Mouse (Mus musculus) forebrain, embryonic 13.5 days (tissue): ENCODE measurements around the gene Egfr. TPM values are rescaled to one million over a fixed set of nuclear protein-coding genes. Genes with fewer than 3 reads are reported as not detected.
A peak's percentile ranks its signal among the peaks of the same experiment; 100 is the strongest.

ENCODE experiments used
- ATAC-seq: fragments of 200-750 bp; cut with Nextera tagmentation; 2 replicates; pipeline ENCODE4 v1.8.0; 2017
- H3K27ac ChIP-seq: fragments of 300-500 bp; sonication (generic); 2 replicates; pipeline ENCODE4 v1.5.1; 2015; ENCODE audit warnings: inconsistent platforms, mild to moderate bottlenecking, moderate library complexity
- H3K27me3 ChIP-seq: fragments of 300-500 bp; sonication (generic); 2 replicates; pipeline ENCODE4 v1.6.1; 2015; ENCODE audit warnings: mild to moderate bottlenecking, inconsistent platforms
- H3K36me3 ChIP-seq: fragments of 300-500 bp; sonication (generic); 2 replicates; pipeline ENCODE4 v1.6.1; 2015; ENCODE audit warnings: mild to moderate bottlenecking, inconsistent platforms; ENCODE audit not compliant: poor library complexity, severe bottlenecking
- H3K4me1 ChIP-seq: fragments of 300-500 bp; sonication (generic); 2 replicates; pipeline ENCODE4 v1.6.1; 2015; ENCODE audit warnings: inconsistent platforms
- H3K4me2 ChIP-seq: fragments of 300-500 bp; sonication (generic); 2 replicates; pipeline ENCODE4 v1.6.1; 2015; ENCODE audit warnings: inconsistent platforms, mild to moderate bottlenecking, moderate library complexity
- H3K4me3 ChIP-seq: fragments of 300-500 bp; sonication (generic); 2 replicates; pipeline ENCODE4 v1.5.1; 2015; ENCODE audit warnings: mild to moderate bottlenecking, inconsistent platforms
- H3K9ac ChIP-seq: fragments of 300-500 bp; sonication (generic); 2 replicates; pipeline ENCODE4 v1.6.1; 2015; ENCODE audit warnings: mild to moderate bottlenecking, inconsistent platforms
- H3K9me3 ChIP-seq: fragments of 300-500 bp; sonication (generic); replicated peaks from 2 replicates; pipeline ENCODE4 v1.6.1; 2016; ENCODE audit warnings: inconsistent platforms
- WGBS: fragments of 180-500 bp; shearing (Covaris S2); methylation state at CpG from one replicate; pipeline ENCODE4 v1.1.7; 2015; 5-methylcytosine and 5-hydroxymethylcytosine counted together
- polyA plus RNA-seq: library from polyadenylated mRNA; unstranded; fragments of >200 nt; fragmentation: Nextera tagmentation; extraction: Ambion mirVana; gene quantifications from 2 replicates; pipeline ENCODE4 v1.2.1, GENCODE M21; 2015

The Egfr gene
- polyA plus RNA-seq, 1 experiment from 2014 or later: 1.3 TPM

DNA sequence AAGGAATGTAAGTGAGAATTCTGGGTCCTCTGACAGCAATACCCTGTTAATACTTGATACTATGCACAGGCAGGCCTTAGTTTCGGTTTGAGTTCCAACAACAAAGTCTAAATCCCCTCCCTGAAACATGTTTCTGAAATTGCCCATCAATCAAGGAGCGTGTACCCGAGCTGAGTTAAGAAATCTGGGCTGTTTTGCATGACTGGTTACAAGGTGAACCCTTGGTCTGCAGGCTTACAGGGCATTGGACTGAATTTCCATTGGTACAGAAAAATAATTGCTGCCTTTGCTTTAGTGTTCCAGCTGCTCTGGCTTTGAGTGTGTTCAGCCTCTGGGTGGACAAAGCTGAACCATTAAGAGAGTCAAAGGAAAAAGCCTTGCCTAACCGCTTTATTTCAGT lies 129.9 kb downstream of the Egfr start:
- H3K27me3 ChIP-seq: no peaks in the 10 kb centered on the region
- no peaks in the 10 kb centered on the region for H3K36me3 ChIP-seq
- ATAC-seq: peak; percentile 61
- H3K27ac ChIP-seq: no peak overlapping the region
- 56% methylated on average over 4 of the region's 4 CpGs for WGBS
- no peak overlapping the region for H3K4me3 ChIP-seq
- H3K9ac ChIP-seq: no peak overlapping the region
- H3K4me1 ChIP-seq: no peaks in the 10 kb centered on the region
- no peak overlapping the region for H3K4me2 ChIP-seq
- H3K9me3 ChIP-seq: no peaks in the 10 kb centered on the region

DNA sequence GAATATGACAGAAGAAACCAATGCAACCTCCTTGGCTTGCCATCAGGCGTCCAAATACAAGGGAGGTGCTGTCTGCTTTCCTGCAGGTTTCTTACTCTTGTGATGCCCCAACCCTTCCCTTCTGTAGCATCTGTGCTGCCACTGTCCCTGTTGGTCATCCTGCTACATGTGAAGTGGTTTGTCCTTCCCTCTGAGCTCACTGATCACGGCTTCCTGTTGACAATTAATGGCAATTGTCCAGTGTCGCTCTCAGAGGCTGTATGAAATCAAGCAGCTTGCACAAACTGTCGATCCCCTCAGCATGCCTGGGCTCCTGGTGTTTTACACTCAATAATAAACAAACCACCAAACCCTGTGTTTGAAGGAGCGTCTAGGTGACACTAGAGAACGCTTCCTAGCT lies 134.1 kb downstream of the Egfr start:
- Histone ChIP-seq H3K4me3 (no peak overlapping the region), H3K9ac (no peak overlapping the region), H3K4me2 (no peak overlapping the region), H3K27ac (no peak overlapping the region), H3K4me1 (no peaks in the 10 kb centered on the region), H3K9me3 (no peaks in the 10 kb centered on the region), H3K36me3 (no peaks in the 10 kb centered on the region), H3K27me3 (no peaks in the 10 kb centered on the region)
- 83% methylated on average over 6 of the region's 6 CpGs for WGBS
- no peak for ATAC-seq

DNA sequence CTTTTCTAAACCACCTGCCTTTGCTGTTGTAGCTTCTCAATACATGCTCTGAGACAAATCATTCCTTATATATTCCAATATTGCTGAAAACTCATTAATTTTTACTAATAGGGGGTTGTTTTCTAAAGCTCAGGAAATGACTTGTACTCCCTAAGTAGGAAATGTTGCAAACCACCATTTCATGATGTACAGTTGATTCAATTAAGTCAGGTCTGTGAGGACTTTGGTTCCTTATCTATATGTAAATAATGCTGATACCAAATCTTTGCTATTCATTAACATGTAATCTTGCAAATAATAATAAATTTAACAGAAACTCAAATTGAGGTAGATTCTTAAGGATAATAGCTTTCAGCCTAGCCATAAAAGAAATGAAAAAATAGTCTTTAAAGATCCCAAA lies 136.1 kb downstream of the Egfr start:
- Histone ChIP-seq H3K4me1 (no peaks in the 10 kb centered on the region), H3K9ac (no peak overlapping the region), H3K4me2 (no peak overlapping the region), H3K36me3 (no peaks in the 10 kb centered on the region), H3K4me3 (no peak overlapping the region), H3K27ac (no peak overlapping the region), H3K27me3 (no peaks in the 10 kb centered on the region), H3K9me3 (no peaks in the 10 kb centered on the region)
- ATAC-seq: no peak

DNA sequence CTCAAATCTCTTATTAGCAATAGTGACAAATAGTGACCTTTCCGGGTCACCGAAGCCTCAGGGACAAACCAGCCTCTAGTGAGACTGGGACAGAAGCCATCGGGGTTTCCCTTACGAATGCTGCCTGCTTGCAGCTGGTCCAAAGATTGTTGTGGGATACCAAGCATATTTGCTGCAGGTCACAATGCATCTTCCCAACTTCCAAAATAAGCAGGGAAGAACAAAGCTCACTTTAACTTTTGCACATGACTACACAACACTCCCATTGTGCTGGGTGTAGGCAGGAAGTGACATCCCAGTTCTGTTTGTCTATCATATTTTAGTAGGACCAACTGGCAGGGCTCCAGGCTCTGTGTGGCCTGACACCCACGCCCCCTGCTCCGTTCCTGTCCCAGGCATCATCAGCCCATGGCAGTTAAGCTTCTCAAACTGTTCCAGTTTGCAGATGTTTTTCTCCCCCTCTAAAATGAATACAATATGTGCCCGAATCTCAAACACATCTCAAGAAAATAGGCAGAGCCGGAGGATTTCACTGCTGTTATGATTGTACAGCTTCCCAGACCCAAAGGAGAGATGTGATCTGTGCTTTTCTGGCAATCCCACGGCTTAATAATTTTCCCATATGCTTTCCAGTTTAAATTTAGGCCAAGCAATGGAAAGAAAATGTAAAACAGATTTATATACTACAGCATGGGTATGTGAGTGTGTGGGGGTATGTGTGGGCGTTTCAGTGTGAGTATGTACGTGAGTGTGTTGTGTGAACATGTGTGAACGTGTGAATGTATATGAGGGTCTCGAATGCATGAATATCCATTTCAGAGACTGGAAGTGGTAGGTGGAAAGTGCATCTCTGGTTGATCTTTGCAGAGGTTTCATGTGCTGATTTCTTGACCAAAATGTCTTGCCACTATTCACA lies 143.7 kb downstream of the Egfr start:
- no peak overlapping the region for H3K9ac ChIP-seq
- no peaks in the 10 kb centered on the region for H3K4me1 ChIP-seq
- WGBS: 85% methylated on average over 13 of the region's 13 CpGs
- no peaks in the 10 kb centered on the region for H3K36me3 ChIP-seq
- no peak for ATAC-seq
- H3K27me3 ChIP-seq: no peaks in the 10 kb centered on the region
- H3K4me3 ChIP-seq: no peak overlapping the region
- no peak overlapping the region for H3K27ac ChIP-seq
- H3K9me3 ChIP-seq: no peaks in the 10 kb centered on the region
- no peak overlapping the region for H3K4me2 ChIP-seq

DNA sequence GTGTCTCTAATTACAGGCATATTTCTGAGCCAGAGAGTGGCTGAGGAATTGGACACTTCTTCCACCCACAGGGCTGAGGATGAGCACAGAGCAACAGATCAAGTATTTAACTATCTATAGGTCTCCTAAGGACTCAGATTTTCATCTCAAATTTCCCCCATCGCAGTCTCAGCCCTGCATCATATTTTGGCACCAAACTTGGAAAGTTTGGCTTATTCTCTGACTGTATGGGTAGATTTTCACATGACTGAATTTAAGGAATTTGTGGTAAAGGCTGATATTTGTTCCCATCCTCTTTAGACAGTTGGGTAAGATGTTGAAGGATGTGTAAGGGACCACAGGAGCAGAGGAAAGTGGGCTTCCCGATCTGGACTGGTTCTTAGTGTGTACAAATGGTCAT lies 145.7 kb downstream of the Egfr start:
- Histone ChIP-seq H3K27ac (no peak overlapping the region), H3K27me3 (no peaks in the 10 kb centered on the region), H3K36me3 (no peaks in the 10 kb centered on the region), H3K4me3 (no peak overlapping the region), H3K9ac (no peak overlapping the region), H3K4me1 (no peaks in the 10 kb centered on the region), H3K9me3 (no peaks in the 10 kb centered on the region), H3K4me2 (no peak overlapping the region)
- 90% methylated on average over 2 of the region's 2 CpGs for WGBS
- no peak for ATAC-seq

DNA sequence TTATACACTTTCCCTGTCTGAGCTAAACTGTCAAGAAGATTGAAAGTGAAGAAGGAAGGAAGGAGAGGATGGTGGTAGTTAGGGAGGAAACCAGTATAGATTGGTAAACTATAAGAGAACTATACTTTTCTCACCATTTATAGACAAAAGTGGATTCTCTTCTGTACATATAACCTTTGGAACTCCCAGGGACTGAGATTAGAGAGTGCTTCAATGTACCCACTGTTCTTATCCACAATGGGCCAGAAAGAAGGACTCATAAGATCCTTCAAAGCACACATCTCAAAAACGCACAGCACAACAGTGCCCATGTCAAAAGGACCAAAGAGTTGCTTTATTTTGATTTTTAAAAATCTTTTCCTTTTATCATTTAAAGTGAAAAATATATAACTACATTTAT lies 148.2 kb downstream of the Egfr start:
- H3K27ac ChIP-seq: no peak overlapping the region
- H3K27me3 ChIP-seq: no peaks in the 10 kb centered on the region
- no peak overlapping the region for H3K9ac ChIP-seq
- no peaks in the 10 kb centered on the region for H3K9me3 ChIP-seq
- no peaks in the 10 kb centered on the region for H3K4me1 ChIP-seq
- no peaks in the 10 kb centered on the region for H3K36me3 ChIP-seq
- H3K4me3 ChIP-seq: no peak overlapping the region
- WGBS: 85% methylated on average over 1 of the region's 1 CpGs
- no peak for ATAC-seq
- no peak overlapping the region for H3K4me2 ChIP-seq

DNA sequence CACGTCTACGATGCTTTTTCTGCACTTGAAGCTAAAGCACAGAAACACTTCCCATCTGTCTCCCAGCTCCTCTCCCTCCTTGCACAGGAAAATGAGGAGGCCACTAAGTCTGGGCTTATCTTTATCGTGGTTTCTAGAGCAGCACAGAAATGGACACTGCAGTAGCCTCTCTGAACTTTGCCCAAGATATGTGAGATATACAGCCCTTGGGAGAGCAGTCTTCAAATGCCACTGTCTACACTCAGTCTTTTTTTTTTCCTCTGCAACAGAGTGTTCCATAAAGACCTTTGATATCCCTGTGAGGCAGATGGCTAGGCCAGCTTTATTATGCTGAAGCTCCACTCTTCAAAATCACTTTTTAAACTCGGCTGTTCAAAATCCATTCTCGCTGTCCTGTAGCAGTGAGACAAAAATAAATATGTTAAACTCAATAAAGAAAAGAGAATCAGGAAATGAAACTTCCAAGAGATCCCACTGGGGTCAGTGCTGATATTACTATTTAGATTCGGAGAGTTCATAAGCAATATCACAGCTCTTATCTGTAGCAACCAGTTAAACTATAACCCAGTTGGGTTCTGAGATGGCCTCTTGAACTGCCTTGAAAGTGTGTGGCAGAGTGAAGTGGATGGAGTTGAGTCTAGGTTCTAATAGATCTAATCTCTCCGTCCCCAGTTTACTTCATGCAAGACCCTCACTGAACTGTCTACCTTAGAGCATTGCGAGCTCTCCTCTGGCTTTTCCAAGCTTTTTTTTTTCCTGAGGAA lies 148.8 kb downstream of the Egfr start:
- Histone ChIP-seq H3K27ac (no peak overlapping the region), H3K4me2 (no peak overlapping the region), H3K4me3 (no peak overlapping the region), H3K4me1 (no peaks in the 10 kb centered on the region), H3K9me3 (no peaks in the 10 kb centered on the region), H3K27me3 (no peaks in the 10 kb centered on the region), H3K36me3 (no peaks in the 10 kb centered on the region), H3K9ac (no peak overlapping the region)
- no peak for ATAC-seq
- WGBS: 92% methylated on average over 8 of the region's 8 CpGs

DNA sequence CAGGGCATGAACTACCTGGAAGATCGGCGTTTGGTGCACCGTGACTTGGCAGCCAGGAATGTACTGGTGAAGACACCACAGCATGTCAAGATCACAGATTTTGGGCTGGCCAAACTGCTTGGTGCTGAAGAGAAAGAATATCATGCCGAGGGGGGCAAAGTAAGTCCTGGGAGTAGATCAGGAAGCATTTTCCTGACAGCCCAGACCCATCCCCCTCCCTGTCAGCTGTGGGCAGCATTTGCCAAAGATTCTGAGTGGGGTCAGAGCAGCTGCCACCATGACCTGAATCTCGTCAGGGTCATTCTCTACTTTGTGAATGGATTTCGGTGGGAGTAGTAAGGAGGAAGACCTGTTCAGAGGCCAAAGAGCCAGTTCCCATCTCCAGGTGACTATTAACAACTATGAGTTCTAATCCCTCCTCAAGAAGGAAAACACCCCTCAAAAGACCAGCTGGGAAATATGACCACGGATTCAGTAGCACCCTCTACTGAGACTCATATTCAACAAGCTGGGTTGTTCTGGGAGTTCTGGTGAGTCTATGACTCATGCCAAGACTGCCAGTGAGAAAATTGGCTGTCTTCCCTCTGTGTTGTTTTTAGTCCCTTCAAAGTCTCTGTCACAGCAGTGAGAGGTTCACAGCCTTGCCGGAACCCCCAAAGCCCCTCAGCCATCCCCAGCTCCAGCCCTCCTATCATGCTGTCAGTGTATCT lies 152.5 kb downstream of the Egfr start:
- ATAC-seq: no peak
- H3K9me3 ChIP-seq: no peaks in the 10 kb centered on the region
- no peak overlapping the region for H3K27ac ChIP-seq
- H3K27me3 ChIP-seq: no peaks in the 10 kb centered on the region
- no peak overlapping the region for H3K4me2 ChIP-seq
- H3K4me1 ChIP-seq: no peaks in the 10 kb centered on the region
- H3K4me3 ChIP-seq: no peak overlapping the region
- 85% methylated on average over 8 of the region's 8 CpGs for WGBS
- no peaks in the 10 kb centered on the region for H3K36me3 ChIP-seq
- H3K9ac ChIP-seq: no peak overlapping the region

DNA sequence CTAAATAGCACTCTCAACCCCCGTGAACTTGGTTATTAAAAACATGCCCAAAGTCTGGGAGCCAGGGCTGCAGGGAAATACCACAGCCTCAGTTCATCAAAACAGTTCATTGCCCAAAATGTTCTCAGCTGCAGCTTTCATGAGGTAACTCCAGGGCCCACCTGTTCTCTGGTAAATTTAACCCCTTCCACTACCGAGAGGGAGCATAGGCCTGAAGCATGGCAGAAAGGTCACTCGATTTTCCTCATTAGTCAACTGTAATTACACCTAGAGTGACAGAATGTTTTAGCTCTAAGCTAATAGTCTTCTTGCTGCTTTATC lies 153.0 kb downstream of the Egfr start:
- Histone ChIP-seq H3K36me3 (no peaks in the 10 kb centered on the region), H3K4me2 (no peak overlapping the region), H3K9ac (no peak overlapping the region), H3K4me1 (no peaks in the 10 kb centered on the region), H3K27me3 (no peaks in the 10 kb centered on the region), H3K9me3 (no peaks in the 10 kb centered on the region), H3K27ac (no peak overlapping the region), H3K4me3 (no peak overlapping the region)
- no peak for ATAC-seq
- WGBS: 87% methylated on average over 3 of the region's 3 CpGs

DNA sequence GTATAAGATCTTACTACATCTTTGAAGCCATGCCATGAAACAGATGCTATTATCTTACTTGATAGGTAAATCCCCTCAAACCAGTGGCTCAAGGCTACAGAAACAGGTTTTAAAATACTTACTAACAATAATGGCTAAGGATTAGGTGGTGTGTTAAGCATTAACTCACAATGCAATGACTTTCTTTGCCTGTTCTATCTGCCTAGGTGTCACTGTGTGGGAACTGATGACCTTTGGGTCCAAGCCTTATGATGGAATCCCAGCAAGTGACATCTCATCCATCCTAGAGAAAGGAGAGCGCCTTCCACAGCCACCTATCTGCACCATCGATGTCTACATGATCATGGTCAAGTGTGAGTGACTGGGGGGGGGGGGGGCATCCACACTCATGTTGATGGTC lies 154.5 kb downstream of the Egfr start:
- H3K4me2 ChIP-seq: no peak overlapping the region
- H3K36me3 ChIP-seq: no peaks in the 10 kb centered on the region
- no peaks in the 10 kb centered on the region for H3K9me3 ChIP-seq
- ATAC-seq: no peak
- WGBS: 90% methylated on average over 2 of the region's 2 CpGs
- H3K4me3 ChIP-seq: no peak overlapping the region
- H3K4me1 ChIP-seq: no peaks in the 10 kb centered on the region
- H3K27me3 ChIP-seq: no peaks in the 10 kb centered on the region
- H3K27ac ChIP-seq: no peak overlapping the region
- no peak overlapping the region for H3K9ac ChIP-seq

DNA sequence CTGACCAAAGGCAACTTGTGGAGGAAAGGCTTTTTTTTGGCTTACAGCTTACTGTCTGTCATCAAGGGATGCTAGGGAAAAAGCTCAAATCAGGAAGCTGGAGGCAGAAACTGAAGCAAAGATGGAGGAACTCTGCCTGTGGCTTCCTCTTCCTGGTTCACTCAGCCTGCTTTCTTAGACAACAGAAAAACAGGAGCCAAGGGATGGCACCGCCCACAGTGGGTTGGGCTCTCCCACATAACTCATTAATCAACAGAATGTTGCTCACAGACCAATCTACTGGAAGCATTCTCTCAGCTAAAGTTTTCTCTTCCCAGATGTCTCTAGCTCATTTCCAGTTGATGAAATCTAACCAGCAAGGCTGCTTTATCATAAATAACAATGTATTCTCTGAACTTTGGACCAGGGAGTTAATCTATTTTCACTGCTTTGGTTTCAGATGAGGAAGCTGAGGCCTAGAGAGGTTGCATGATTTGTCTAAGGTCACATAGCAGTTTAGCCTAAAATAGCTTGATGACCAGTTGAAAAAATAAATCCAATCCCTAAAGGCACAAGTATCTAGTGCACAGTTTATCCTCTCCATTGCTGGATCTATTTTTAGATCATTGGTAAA lies 155.6 kb downstream of the Egfr start:
- Histone ChIP-seq H3K9me3 (no peaks in the 10 kb centered on the region), H3K27me3 (no peaks in the 10 kb centered on the region), H3K9ac (no peak overlapping the region), H3K4me3 (no peak overlapping the region), H3K4me1 (no peaks in the 10 kb centered on the region), H3K4me2 (no peak overlapping the region), H3K27ac (no peak overlapping the region), H3K36me3 (no peaks in the 10 kb centered on the region)
- no peak for ATAC-seq
- WGBS: 89% methylated on average over 1 of the region's 1 CpGs

DNA sequence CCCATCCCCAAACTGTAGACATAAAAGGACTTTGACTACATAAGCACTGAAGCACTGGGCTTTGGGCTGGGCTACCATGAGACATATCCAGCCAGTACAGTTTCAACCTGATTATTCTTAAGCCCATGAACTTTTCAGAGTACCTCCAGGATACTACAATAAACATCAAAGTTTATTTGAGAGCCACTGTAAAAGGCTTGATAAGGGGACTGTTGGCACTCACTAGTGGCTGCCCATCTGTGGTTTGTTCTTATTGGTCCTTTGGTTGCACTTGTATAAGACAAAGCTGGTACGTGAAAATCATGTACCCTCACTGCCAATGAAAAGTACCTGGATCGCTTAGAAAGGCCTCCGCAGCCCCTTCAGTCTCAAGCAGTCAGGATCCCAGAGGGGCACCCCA lies 162.8 kb downstream of the Egfr start:
- Histone ChIP-seq H3K9ac (no peak overlapping the region), H3K27me3 (no peaks in the 10 kb centered on the region), H3K4me1 (no peaks in the 10 kb centered on the region), H3K36me3 (no peaks in the 10 kb centered on the region), H3K4me2 (no peak overlapping the region), H3K9me3 (no peaks in the 10 kb centered on the region), H3K4me3 (no peak overlapping the region), H3K27ac (no peak overlapping the region)
- no peak for ATAC-seq
- WGBS: 67% methylated on average over 3 of the region's 3 CpGs
